Mouse (Mus musculus) liver, embryonic 14.5 days (tissue): Measurements from ENCODE around the gene Mcm2. TPM values are rescaled to one million over a fixed set of nuclear protein-coding genes. Genes with fewer than 3 reads are reported as not detected.

Experiments
- ATAC-seq: fragments of 200-750 bp; cut with Nextera tagmentation; 2 replicates; pipeline ENCODE4 v1.8.0; 2017; ENCODE audit warnings: moderate number of reproducible peaks, mild to moderate bottlenecking, moderate library complexity; ENCODE audit not compliant: insufficient read depth
- DNase-seq, 3 experiments: peaks; one replicate each; pipeline ENCODE4 v3.0.0-alpha.2; 2012 to 2013; ENCODE audit warnings: low read depth in 3 of 3, low spot score in 3 of 3
- H3K27ac ChIP-seq: fragments of 300-500 bp; sonication (generic); 2 replicates; pipeline ENCODE4 v1.5.1; 2014; ENCODE audit warnings: moderate library complexity, mild to moderate bottlenecking, control low read depth, inconsistent platforms
- H3K27me3 ChIP-seq: fragments of 300-500 bp; sonication (generic); 2 replicates; pipeline ENCODE4 v1.6.1; 2014; ENCODE audit warnings: mild to moderate bottlenecking, low read length, moderate library complexity; ENCODE audit not compliant: control insufficient read depth, insufficient read depth
- H3K36me3 ChIP-seq: fragments of 300-500 bp; sonication (generic); replicated peaks from 2 replicates; pipeline ENCODE4 v1.6.1; 2014; ENCODE audit warnings: low read depth; ENCODE audit not compliant: control insufficient read depth, insufficient read depth
- H3K4me1 ChIP-seq, 2 experiments: fragments of 200-500 bp in 1 of 2; fragments of 300-500 bp in 1 of 2; sonication (generic) in 1 of 2; replicated peaks; 2 replicates each; pipeline ENCODE4 v1.6.1; 2012 to 2014; ENCODE audit warnings: antibody characterized with exemption in 1 of 2, inconsistent platforms in 1 of 2, low read length in 1 of 2; ENCODE audit not compliant: control insufficient read depth in 2 of 2, insufficient read depth in 2 of 2
- H3K4me2 ChIP-seq: fragments of 300-500 bp; sonication (generic); 2 replicates; pipeline ENCODE4 v1.6.1; 2014; ENCODE audit warnings: low read depth, mild to moderate bottlenecking, control low read depth, moderate library complexity
- H3K4me3 ChIP-seq, 2 experiments: fragments of 200-500 bp in 1 of 2; fragments of 300-500 bp in 1 of 2; sonication (generic) in 1 of 2; 2 replicates each; pipeline ENCODE4 v1.5.1; 2012 to 2014; ENCODE audit warnings: low read depth in 2 of 2, low read length in 2 of 2, mild to moderate bottlenecking in 2 of 2, control low read depth in 1 of 2, inconsistent platforms in 1 of 2, moderate library complexity in 1 of 2; ENCODE audit not compliant: insufficient read depth in 1 of 2
- H3K9ac ChIP-seq: fragments of 300-500 bp; sonication (generic); replicated peaks from 2 replicates; pipeline ENCODE4 v1.6.1; 2014; ENCODE audit warnings: mild to moderate bottlenecking, control low read depth, moderate library complexity
- H3K9me3 ChIP-seq: fragments of 300-500 bp; sonication (generic); 2 replicates; pipeline ENCODE4 v1.6.1; 2016; ENCODE audit warnings: low read length, mixed read lengths; ENCODE audit not compliant: control insufficient read depth
- CTCF ChIP-seq: IDR thresholded peaks from 2 replicates; pipeline ENCODE4 v1.5.1; 2016; ENCODE audit warnings: antibody characterized with exemption, low read depth, control low read depth
- EP300 ChIP-seq: IDR thresholded peaks from 2 replicates; pipeline ENCODE4 v1.6.1; 2016; ENCODE audit warnings: antibody characterized with exemption, low read depth
- WGBS: fragments of 180-500 bp; shearing (Covaris S2); extraction: QIAGEN DNeasy Blood & Tissue Kit; methylation state at CpG from one replicate; pipeline ENCODE4 v1.1.7; 2014; ENCODE audit not compliant: insufficient replicate concordance; 5-methylcytosine and 5-hydroxymethylcytosine counted together
- polyA plus RNA-seq, 2 experiments: library from polyadenylated mRNA; depleted of rRNA in 1 of 2; stranded (reverse) in 1 of 2; unstranded in 1 of 2; fragments of >200 nt; fragmentation: Nextera tagmentation in 1 of 2; extraction: Ambion mirVana in 1 of 2; gene quantifications; 2 replicates each; pipeline versions ENCODE4 v1.2.1 to v1.2.3; 2012 to 2014

The Mcm2 gene
- polyA plus RNA-seq, 2 experiments, result 113 to 142 TPM

DNA sequence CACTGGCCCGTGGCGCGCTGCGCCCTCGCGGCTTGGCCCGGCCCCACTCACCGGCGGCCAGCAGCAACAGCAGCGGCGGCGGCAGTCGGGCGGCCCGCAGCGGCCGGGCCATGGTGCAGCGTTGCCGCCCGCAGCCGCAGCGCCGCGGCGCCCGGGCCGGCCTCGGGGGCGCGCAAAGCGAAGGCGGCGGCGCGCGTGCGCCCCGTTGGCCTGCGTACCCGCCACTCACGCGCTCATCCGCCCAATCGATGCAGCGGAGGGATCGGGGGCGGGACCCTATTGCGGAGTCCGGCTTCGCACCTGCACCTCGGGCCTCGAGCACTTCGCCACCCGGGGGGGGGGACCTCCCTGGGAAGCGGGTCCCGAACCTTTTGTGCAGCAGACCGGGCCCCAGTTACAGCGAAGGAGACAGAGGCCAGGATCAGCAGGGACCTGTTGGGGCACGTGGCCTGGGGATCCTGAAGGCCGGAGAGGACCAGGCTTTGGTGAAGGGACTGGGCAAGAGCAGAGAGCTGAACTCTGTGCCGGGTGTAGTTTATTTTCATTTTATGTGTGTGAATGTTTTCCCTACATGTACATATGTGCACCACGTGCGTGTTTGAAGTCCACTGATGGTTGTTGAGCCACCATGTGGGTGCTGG is 23.6 kb downstream of the Mcm2 start, which contains the start of gene Podxl2:
Gene Podxl2, minus strand, starts transcription at position 177 of the 641 bp plus-strand sequence.
- Histone ChIP-seq H3K9ac (no peak within 1 kb of the TSS), H3K27me3 (peaks cover 42% of the 10 kb centered on the region), H3K27ac (no peak within 1 kb of the TSS), H3K9me3 (no peaks in the 10 kb centered on the region), H3K4me2 (peak within 1 kb of the TSS; percentile 64), H3K4me3 (peak within 1 kb of the TSS; percentile 42 to 45; a peak in 3 of 4 replicates), H3K4me1 (no peaks in the 10 kb centered on the region), H3K36me3 (no peaks in the 10 kb centered on the region)
- ATAC-seq, result peak; percentile 50; the same call in 1 of the 2 replicates
- 7% methylated on average over 62 of the region's 63 CpGs for WGBS
- DNase-seq, result no peak
- TF ChIP-seq CTCF, result no peak
- no peak for TF ChIP-seq EP300

DNA sequence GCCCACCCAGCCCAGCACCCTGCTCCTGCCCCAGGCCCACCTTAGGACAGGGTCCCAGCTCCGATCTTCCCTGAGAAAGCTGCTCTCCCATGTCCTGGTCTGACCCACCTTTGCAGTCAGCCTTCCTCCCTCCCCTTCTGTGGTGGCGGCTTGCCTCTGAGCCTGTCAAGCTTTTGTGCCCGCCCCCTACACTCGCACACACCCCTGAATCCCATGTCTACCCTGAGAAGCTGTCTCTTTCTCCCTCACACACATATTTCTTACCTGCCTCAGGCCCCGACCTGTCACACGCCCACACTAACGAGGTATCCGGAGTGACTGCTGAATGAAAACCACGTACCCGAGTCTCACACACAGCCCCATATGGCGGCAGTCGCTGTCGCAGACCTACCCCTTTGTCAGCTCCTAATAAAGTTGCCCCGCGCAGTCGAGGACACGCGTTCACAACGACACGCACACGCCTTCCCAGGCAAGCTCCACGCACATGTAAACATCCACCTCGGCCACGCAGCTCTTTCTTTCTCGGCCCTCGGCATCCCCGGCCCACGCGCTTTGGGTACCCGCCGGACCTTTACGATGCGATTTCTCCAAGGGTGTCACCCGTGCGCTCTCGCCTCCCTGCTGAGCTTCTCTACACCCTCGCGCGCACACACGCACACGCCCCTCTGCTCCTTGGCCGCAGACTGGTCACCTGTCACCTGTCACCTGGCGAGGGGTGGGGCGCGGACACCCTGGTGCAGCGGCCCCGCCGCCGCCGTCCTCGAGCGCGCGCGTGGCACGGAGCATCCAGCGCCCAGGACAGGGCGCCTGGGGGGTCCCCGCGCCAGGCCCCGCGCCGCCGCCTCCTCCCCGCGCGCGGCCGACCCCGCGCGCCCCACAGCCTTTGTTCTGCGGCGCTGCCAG is 24.4 kb downstream of the Mcm2 start:
- no peaks in the 10 kb centered on the region for H3K4me1 ChIP-seq
- peak overlapping the region; percentile 42 to 45; a peak in 3 of 4 replicates for H3K4me3 ChIP-seq
- TF ChIP-seq EP300 (no peak), CTCF (no peak)
- H3K36me3 ChIP-seq, result no peaks in the 10 kb centered on the region
- no peak for DNase-seq
- no peak overlapping the region for H3K27ac ChIP-seq
- no peak overlapping the region for H3K9ac ChIP-seq
- no peak for ATAC-seq
- H3K9me3 ChIP-seq, result no peaks in the 10 kb centered on the region
- WGBS, result 6% methylated on average over 69 of the region's 74 CpGs
- H3K4me2 ChIP-seq, result peak overlapping the region; percentile 64
- H3K27me3 ChIP-seq, result peaks cover 42% of the 10 kb centered on the region

DNA sequence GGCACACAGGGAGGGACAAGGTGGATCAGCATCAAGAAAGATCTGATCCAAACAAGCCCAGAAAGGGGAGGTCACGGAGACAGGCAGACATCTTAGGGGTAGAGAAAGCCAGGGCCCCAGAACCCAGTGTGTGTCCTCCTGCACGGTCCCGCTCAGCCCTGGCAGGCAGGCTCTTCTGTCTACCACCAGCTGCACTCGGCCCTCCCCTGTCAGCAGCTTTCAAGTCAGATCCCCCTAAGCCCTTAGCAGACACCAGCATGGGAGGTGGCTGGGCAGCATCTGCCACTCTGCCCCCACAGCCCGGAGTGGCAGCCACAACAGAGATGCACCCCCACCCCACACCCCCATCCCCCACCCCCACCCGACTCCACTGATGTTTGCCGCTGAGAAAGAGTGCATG is 25.8 kb downstream of the Mcm2 start:
- Histone ChIP-seq H3K4me2 (no peak overlapping the region), H3K4me3 (no peak overlapping the region), H3K9me3 (no peaks in the 10 kb centered on the region), H3K27me3 (peaks cover 42% of the 10 kb centered on the region), H3K27ac (no peak overlapping the region), H3K4me1 (no peaks in the 10 kb centered on the region), H3K36me3 (no peaks in the 10 kb centered on the region), H3K9ac (no peak overlapping the region)
- whole genome bisulfite sequencing, result 52% methylated on average over 7 of the region's 7 CpGs
- no peak for TF ChIP-seq EP300
- ATAC-seq, result no peak
- no peak for DNase-seq

DNA sequence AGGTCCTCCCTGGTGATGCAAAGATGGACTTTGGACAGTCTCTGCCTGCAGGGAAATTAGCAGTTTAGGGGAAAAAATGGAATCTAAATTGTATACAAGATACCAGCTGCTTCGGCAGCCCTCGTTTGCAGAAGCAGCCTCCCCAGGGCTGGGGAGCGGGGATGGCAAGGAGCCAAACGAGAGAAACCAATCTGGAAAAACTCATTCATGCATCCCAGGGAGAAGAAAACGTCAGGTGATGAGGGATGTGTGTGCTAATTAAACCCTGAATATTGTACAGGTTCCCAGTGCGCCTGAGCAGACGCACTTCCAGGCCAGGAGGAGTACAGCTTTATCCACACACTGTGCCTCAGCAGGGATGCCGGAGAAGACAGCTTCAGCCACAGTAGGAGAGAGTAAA is 27.0 kb downstream of the Mcm2 start:
- WGBS, result 49% methylated on average over 8 of the region's 8 CpGs
- H3K27me3 ChIP-seq, result peaks cover 40% of the 10 kb centered on the region

DNA sequence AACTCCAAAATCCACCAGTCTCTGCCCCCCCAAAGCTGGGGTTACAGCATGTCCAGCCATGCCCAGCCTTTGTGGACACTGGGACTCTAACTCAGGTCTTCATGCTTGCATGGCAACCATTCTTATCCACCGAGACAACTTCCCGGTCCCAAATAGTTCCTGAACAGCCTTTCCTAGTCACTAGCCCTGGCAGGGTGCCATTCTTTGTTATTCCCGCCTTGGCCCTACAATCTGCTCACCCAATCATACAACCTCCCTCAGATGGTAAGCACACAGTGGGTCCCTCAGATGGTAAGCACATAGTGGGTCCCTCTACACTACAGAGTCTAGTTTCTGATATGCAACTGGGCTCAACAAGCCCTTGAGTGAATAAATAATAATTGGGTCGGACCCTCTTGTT is 28.0 kb downstream of the Mcm2 start:
- WGBS, result 58% methylated on average over 4 of the region's 4 CpGs
- no peak for DNase-seq
- Histone ChIP-seq H3K27ac (no peak overlapping the region), H3K4me3 (no peak overlapping the region), H3K9ac (no peak overlapping the region), H3K4me1 (no peaks in the 10 kb centered on the region), H3K9me3 (no peaks in the 10 kb centered on the region), H3K36me3 (no peaks in the 10 kb centered on the region), H3K27me3 (peaks cover 30% of the 10 kb centered on the region), H3K4me2 (no peak overlapping the region)
- TF ChIP-seq CTCF (no peak), EP300 (no peak)
- no peak for ATAC-seq

More for the DNA sequence above, 27.0 kb downstream of the Mcm2 start:
- no peak overlapping the region for H3K4me2 ChIP-seq
- no peak overlapping the region for H3K4me3 ChIP-seq
- H3K9ac ChIP-seq, result no peak overlapping the region
- H3K27ac ChIP-seq, result no peak overlapping the region
- H3K9me3 ChIP-seq, result no peaks in the 10 kb centered on the region
- ATAC-seq (no peak), DNase-seq (no peak)
- no peaks in the 10 kb centered on the region for H3K4me1 ChIP-seq
- H3K36me3 ChIP-seq, result no peaks in the 10 kb centered on the region
- TF ChIP-seq CTCF, result no peak
- TF ChIP-seq EP300, result no peak
